Mouse (Mus musculus): Measurements from ENCODE around the gene Adgre4.
"Not testable (repeated sequence)": the region's sequence is repeated elsewhere in the genome, so short reads cannot be mapped to it uniquely, and the experiment has no call there.

Gene Adgre4

DNA sequence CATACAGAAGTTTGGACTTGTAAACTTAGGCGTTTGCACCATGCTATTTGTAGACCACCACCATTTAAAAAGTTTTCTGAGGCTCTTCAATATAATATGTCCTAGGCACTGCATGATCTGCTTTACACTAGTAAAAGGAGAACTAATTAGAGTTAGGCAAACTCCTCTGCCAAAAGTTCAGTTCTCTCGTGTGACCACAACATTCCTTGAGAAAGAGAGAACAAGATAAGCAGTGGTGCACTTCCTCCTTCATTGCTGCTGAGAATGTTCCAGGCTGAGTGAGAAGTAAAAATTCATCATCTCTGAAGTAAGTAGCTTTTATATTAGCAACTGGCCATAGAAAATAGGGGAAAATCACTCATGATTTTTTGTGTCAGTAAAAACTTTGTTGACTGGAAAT, at the start of gene Adgre4:
Adgre4 (plus strand) TSS at position 199 of the 400 bp plus-strand sequence.
- DNase-seq (ENCODE audit: low spot score in 2 of 2): no peak

GRCm38 (mm10) chr17:55702161-55702820, 47.5 kb upstream of the Adgre4 start:
- DNase-seq (ENCODE audit: low spot score in 2 of 2): peak; percentile 67 to 81

DNA sequence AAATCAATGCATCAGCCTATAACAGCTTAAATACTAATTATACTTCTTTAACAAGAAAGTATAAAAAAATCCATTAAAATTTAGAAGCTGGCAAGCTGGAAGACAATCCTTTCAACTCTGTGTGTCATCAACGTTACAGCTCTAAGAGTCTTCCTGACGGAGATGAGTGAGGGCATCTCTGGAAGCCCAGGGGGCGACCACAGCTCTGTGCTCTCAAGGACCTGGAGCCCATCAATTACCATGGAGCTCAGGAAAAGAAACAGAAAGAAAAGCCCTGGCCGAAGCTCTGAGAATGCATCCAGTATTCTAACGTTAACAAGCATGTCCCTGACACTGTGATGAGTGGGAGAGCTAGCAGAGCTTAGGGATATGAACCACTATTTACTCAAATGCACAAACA, 46.9 kb upstream of the Adgre4 start:
- DNase-seq (ENCODE audit: low spot score in 2 of 2): no peak

- DNase-seq (ENCODE audit: low spot score in 2 of 2): peak; percentile 96
These were observed 37.6 kb upstream of the Adgre4 start, which contains the start of gene Pot1b for GRCm38 (mm10) chr17:55711984-55712811. Pot1b (minus strand) TSS chr17:55712628.

- DNase-seq (ENCODE audit: low spot score in 2 of 2): no peak
These were observed 28.5 kb upstream of the Adgre4 start for GRCm38 (mm10) chr17:55721270-55721669.

DNA sequence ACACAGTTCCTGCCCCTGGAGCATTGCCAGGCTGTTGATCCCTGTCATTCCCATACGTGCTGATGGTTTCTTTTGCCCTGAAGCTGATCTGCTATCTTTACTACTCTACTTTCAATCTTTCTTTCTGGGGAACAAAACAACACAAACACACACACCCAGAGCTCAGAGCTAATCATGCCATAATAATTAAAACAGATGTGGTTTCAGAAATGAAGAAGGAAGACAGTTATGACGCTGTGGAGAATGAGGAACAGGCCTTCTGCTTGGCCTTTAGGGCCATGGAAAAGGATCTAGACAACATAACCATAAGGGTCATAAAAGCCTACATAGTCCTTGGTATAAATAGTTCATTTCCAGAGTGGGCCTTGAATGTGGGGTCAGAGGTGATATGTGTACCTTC, 27.5 kb upstream of the Adgre4 start:
- no peak for DNase-seq (ENCODE audit: low spot score in 2 of 2)

- DNase-seq (ENCODE audit: low spot score in 2 of 2): no peak
These were observed 23.6 kb upstream of the Adgre4 start for GRCm38 (mm10) chr17:55726193-55726592.

- no peak for DNase-seq (ENCODE audit: low spot score in 2 of 2)
These were observed 13.1 kb upstream of the Adgre4 start for GRCm38 (mm10) chr17:55736675-55737074.

DNA sequence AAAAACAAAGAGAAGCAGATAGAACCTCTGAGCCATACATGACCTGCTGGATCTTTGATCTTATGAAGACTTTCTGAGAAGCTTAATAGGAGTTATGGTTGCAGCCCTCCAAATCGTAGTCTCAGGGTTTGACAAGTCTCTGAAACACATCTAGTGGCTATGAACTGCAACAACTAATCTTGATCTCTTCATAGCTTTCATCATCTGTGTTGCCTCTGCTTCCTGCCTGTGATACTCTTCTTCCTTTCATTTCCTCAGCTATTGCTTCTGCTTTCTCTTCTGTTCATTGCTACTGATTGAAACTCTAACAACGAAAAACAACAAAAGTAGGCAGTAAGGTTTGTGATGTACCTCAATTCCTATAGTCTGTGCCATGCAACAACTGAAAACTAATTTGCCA, 1.4 kb downstream of the Adgre4 start:
- no peak for DNase-seq (ENCODE audit: low spot score in 2 of 2)

- no peak for DNase-seq (ENCODE audit: low spot score in 2 of 2)
These were observed 63.9 kb downstream of the Adgre4 start for GRCm38 (mm10) chr17:55813642-55814041.

GRCm38 (mm10) chr17:55816853-55817252, 67.1 kb downstream of the Adgre4 start:
- DNase-seq (ENCODE audit: low spot score in 2 of 2): no peak

- DNase-seq (ENCODE audit: low spot score in 2 of 2): no peak
These were observed 71.8 kb downstream of the Adgre4 start for GRCm38 (mm10) chr17:55821566-55821965.

- no peak for DNase-seq (ENCODE audit: low spot score in 2 of 2)
These were observed 93.3 kb downstream of the Adgre4 start for GRCm38 (mm10) chr17:55843067-55843466.

- no peak for DNase-seq (ENCODE audit: low spot score in 2 of 2)
These were observed 127.4 kb downstream of the Adgre4 start for GRCm38 (mm10) chr17:55877184-55877583.

- not testable (repeated sequence) for DNase-seq (ENCODE audit: low spot score in 2 of 2)
These were observed 128.5 kb downstream of the Adgre4 start for GRCm38 (mm10) chr17:55878282-55878635.

GRCm38 (mm10) chr17:55878636-55879369, 129.0 kb downstream of the Adgre4 start, which contains the start of gene Zfp119a:
Zfp119a (minus strand) TSS chr17:55878930.
- DNase-seq (ENCODE audit: low spot score in 2 of 2): peak; percentile 84 to 87

- no peak for DNase-seq (ENCODE audit: low spot score in 2 of 2)
These were observed 133.8 kb downstream of the Adgre4 start for GRCm38 (mm10) chr17:55883631-55884030.

GRCm38 (mm10) chr17:55884912-55885311, 135.1 kb downstream of the Adgre4 start:
- no peak for DNase-seq (ENCODE audit: low spot score in 2 of 2)

- DNase-seq (ENCODE audit: low spot score in 2 of 2): not testable (repeated sequence)
These were observed 142.7 kb downstream of the Adgre4 start for GRCm38 (mm10) chr17:55892406-55892955.

DNA sequence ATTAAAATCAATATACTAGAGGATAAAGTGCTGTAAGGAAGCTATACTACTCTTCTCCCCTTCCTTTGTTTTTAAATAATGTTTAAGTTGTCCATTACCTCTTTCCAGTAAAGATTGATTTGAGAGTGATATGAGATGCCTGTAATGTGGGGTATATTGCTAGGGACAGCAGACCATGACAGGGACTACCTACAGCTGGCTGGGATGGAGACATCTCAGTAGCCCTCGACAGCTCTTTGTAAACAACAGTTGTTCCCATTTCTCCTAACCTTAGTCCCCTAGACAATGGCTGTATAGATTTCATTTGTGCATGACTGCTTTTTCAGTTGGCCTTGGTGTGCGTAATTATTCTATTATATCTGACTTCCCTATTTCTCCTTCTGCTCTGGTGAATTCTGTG, 153.3 kb downstream of the Adgre4 start:
- no peak for DNase-seq (ENCODE audit: low spot score in 2 of 2)
